In genomic region chr8:110724493-110724892, GRCm38 (mm10) we compare ENCODE assay signal across 9 mouse cellular contexts. TPM values are rescaled to one million over a fixed set of nuclear protein-coding genes. Genes with fewer than 3 reads are reported as not detected.
DNase-seq lines count a peak whose midpoint lies in the region; ATAC-seq and TF ChIP-seq lines count a peak whose summit lies in the region.
"Had no signal": no experiment of that assay in that cellular context is flagged by ENCODE, and none has a peak within 500 bp of the region (broad histone marks: within the 10 kb centered on the region; RNA-seq: fewer than 3 reads in every experiment).

No protein-coding gene starts in this region.

- no peak for TF ChIP-seq EP300 in lung, postnatal 0 days (IDR thresholded peaks at IDR 0.05)

- H3K4me2 ChIP-seq in heart, embryonic 13.5 days, result peak overlapping the region; percentile 14; the same call in 1 of the 2 replicates
- peak overlapping the region; percentile 32; the same call in 1 of the 2 replicates for H3K4me2 ChIP-seq in lung, postnatal 0 days (replicated peaks; ENCODE audit: low read depth, low read length)

- 72% methylated on average over 3 of the region's 3 CpGs for WGBS in heart, embryonic 13.5 days
- WGBS in lung, postnatal 0 days, result 63% methylated on average over 3 of the region's 3 CpGs
- WGBS in midbrain, embryonic 10.5 days, result 75% methylated on average over 3 of the region's 3 CpGs
- WGBS in thymus, adult 2 months, result 93% methylated on average over 3 of the region's 3 CpGs

- intact Hi-C loops in heart, postnatal 25 days (cut with DNase I), result no loop called here

- no peaks in the 10 kb centered on the region for H3K9me3 ChIP-seq in heart, embryonic 13.5 days
- H3K9me3 ChIP-seq in lung, postnatal 0 days (ENCODE audit: low read length), result no peaks in the 10 kb centered on the region
- no peaks in the 10 kb centered on the region for H3K9me3 ChIP-seq in midbrain, embryonic 10.5 days (replicated peaks)

- no peak for DNase-seq in heart, postnatal 25 days (ENCODE audit: low spot score)
- DNase-seq in lung, postnatal 0 days (ENCODE audit: low spot score), result no peak
- DNase-seq in lung, postnatal 4 days, result no peak
- no peak for DNase-seq in midbrain, embryonic 10.5 days (ENCODE audit: low spot score)
- DNase-seq in thymus, postnatal 0 days (ENCODE audit: low spot score), result no peak
- no peak for DNase-seq in testis, postnatal 10 days (ENCODE audit: low spot score)
- DNase-seq in thymus, adult 2 months, result no peak

- no peaks in the 10 kb centered on the region for H3K27me3 ChIP-seq in heart, embryonic 13.5 days (replicated peaks)
- no peaks in the 10 kb centered on the region for H3K27me3 ChIP-seq in lung, postnatal 0 days (replicated peaks; ENCODE audit: insufficient read depth, low read length)
- peaks cover 13% of the 10 kb centered on the region for H3K27me3 ChIP-seq in midbrain, embryonic 10.5 days (ENCODE audit: low read depth, poor library complexity, severe bottlenecking)
- no peaks in the 10 kb centered on the region; the same call in 1 of the 2 replicates for H3K27me3 ChIP-seq in thymus, adult 2 months (ENCODE audit: control insufficient read depth, insufficient read depth, low read length)

- H3K9ac ChIP-seq in heart, embryonic 13.5 days, result peak overlapping the region; percentile 62
- H3K9ac ChIP-seq in lung, postnatal 0 days (replicated peaks; ENCODE audit: low read depth), result peak overlapping the region; percentile 19; the same call in 1 of the 2 replicates
- H3K9ac ChIP-seq: liver, embryonic 14.5 days had no signal

- peaks cover 53% of the 10 kb centered on the region for H3K36me3 ChIP-seq in heart, embryonic 13.5 days
- H3K36me3 ChIP-seq in lung, postnatal 0 days (ENCODE audit: insufficient read depth, low read length), result peaks cover 20% of the 10 kb centered on the region
- peaks cover 57% of the 10 kb centered on the region for H3K36me3 ChIP-seq in midbrain, embryonic 10.5 days
- no peaks in the 10 kb centered on the region for H3K36me3 ChIP-seq in thymus, adult 2 months (ENCODE audit: control insufficient read depth, insufficient read depth, low read length)

- TF ChIP-seq CTCF in lung, postnatal 0 days (IDR thresholded peaks at IDR 0.05), result no peak
- no peak for TF ChIP-seq CTCF in thymus, adult 2 months (IDR thresholded peaks at IDR 0.05; ENCODE audit: borderline replicate concordance, control insufficient read depth, extremely low read depth, insufficient read depth, low read length, poor library complexity)

- no peak for ATAC-seq in heart, embryonic 13.5 days (ENCODE audit: extremely low read depth, insufficient number of reproducible peaks, low FRiP score, low TSS enrichment)
- ATAC-seq in lung, postnatal 0 days, result no peak

- TF ChIP-seq POLR2A in thymus, adult 2 months (IDR thresholded peaks at IDR 0.05; ENCODE audit: control insufficient read depth, extremely low read depth, insufficient read depth, low read length, poor library complexity), result no peak

- H3K27ac ChIP-seq in heart, embryonic 13.5 days (replicated peaks), result peak overlapping the region; percentile 29; the same call in 1 of the 2 replicates
- no peak overlapping the region for H3K27ac ChIP-seq in lung, postnatal 0 days (ENCODE audit: low read length)
- H3K27ac ChIP-seq in midbrain, embryonic 10.5 days (replicated peaks), result 0 out of 2 replicates have a peak overlapping the region, but pooled peaks have one; percentile 65
- no peak overlapping the region for H3K27ac ChIP-seq in thymus, adult 2 months (ENCODE audit: control insufficient read depth, insufficient read depth, low read length)
- H3K27ac ChIP-seq: liver, embryonic 14.5 days had no signal

- peaks cover 62% of the 10 kb centered on the region for H3K4me1 ChIP-seq in heart, embryonic 13.5 days
- H3K4me1 ChIP-seq in lung, postnatal 0 days (ENCODE audit: insufficient read depth, low read depth, low read length), result peaks cover 28% of the 10 kb centered on the region; the same call in 1 of the 2 replicates
- peaks cover 76% of the 10 kb centered on the region for H3K4me1 ChIP-seq in midbrain, embryonic 10.5 days
- peaks cover 17% of the 10 kb centered on the region for H3K4me1 ChIP-seq in thymus, adult 2 months (replicated peaks; ENCODE audit: control insufficient read depth, insufficient read depth, low read length)

- H3K4me3 ChIP-seq in heart, embryonic 13.5 days, result no peak overlapping the region; the same call in 1 of the 2 replicates
- no peak overlapping the region for H3K4me3 ChIP-seq in lung, postnatal 0 days (ENCODE audit: low read depth, low read length)
- peak overlapping the region; percentile 12; the same call in 1 of the 2 replicates for H3K4me3 ChIP-seq in midbrain, embryonic 10.5 days
- no peak overlapping the region for H3K4me3 ChIP-seq in thymus, adult 2 months (ENCODE audit: control insufficient read depth, insufficient read depth, low read length)

RNA-seq across cellular contexts. Expression of gene Mtss1l, which starts 3.2 kb away (rescaled TPM):
- polyA plus RNA-seq in heart, embryonic 13.5 days (2015; fragmentation: Nextera tagmentation; extraction: Ambion mirVana), result 6.0 and 6.4 TPM in 2 replicates
- total RNA-seq in heart, postnatal 25 days (2021), result 10 to 100 TPM; 33.8 to 36.1 TPM
- 13.8 and 16.6 TPM in 2 replicates for polyA plus RNA-seq in lung, postnatal 0 days (2015; fragmentation: Nextera tagmentation; extraction: Ambion mirVana)
- 4.9 and 5.0 TPM in 2 replicates for polyA plus RNA-seq in midbrain, embryonic 10.5 days (2016; fragmentation: Nextera tagmentation; extraction: Ambion mirVana)
- 5.8 and 6.4 TPM in 2 replicates for polyA plus RNA-seq in thymus, postnatal 0 days (2015; fragmentation: Nextera tagmentation; extraction: Ambion mirVana)
- polyA plus RNA-seq in thymus, adult 2 months (2012; rRNA removed), result 38.7 and 43.6 TPM in 2 replicates

Comparison
In these comparisons a context has a peak if more than half of its experiments do, and no peak if none do; other contexts are left out.
1. H3K27ac ChIP-seq: peak in heart, embryonic 13.5 days (single experiment) and midbrain, embryonic 10.5 days (single experiment); none in lung, postnatal 0 days (single experiment) and thymus, adult 2 months (single experiment).